Mouse (Mus musculus) E14TG2a.4 (cell line): Measurements from ENCODE around the gene Tubb4b.

Experiments used
- CTCF ChIP-seq: conservative IDR thresholded peaks from 2 replicates; pipeline ENCODE4 v1.5.1; 2014; ENCODE audit warnings: low read length
- NANOG ChIP-seq: IDR thresholded peaks from 2 replicates; pipeline ENCODE4 v1.6.1; 2014; ENCODE audit warnings: borderline replicate concordance, low read length, mixed read lengths

- TF ChIP-seq CTCF (no peak), NANOG (no peak)
Observed at GRCm38 (mm10) chr2:25261870-25262269, 37.4 kb upstream of the Tubb4b start.
